Mouse (Mus musculus) embryonic fibroblast, embryonic 13.5 days (primary cell): Measurements from ENCODE around the gene Pde4d.

Source experiments
- CTCF ChIP-seq: IDR thresholded peaks from 2 replicates; pipeline ENCODE4 v1.5.1; 2011; ENCODE audit warnings: mild to moderate bottlenecking, control low read depth, low read length, moderate library complexity, borderline replicate concordance; ENCODE audit not compliant: insufficient read depth
- POLR2A ChIP-seq: IDR thresholded peaks from 2 replicates; pipeline ENCODE4 v1.6.1; 2011; ENCODE audit warnings: low read depth, mild to moderate bottlenecking, control low read depth, low read length, moderate library complexity

DNA sequence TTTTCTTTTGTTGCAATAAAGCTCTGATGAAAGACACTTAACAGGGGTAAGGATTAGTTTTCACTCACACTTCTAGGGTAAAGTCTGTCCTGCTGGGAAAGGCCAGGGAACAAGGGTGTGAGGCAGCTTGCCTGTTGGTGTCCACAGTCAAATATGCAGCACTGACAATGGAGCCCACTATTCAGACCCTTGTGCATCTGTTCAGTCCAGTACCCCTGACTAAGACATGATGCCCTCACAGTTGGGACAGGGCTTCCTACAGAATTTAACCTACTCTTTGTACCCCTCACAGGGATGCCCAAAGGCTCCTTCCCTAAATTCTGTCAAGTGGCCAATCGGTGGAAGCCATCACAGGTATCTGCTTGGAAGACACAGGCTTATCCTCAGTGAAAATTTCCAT is 1068.4 kb downstream of the Pde4d start:
- TF ChIP-seq CTCF (no peak), POLR2A (no peak)
